Mouse (Mus musculus): ENCODE data around the gene Aoc3. TPM values are rescaled to one million over a fixed set of nuclear protein-coding genes. Genes with fewer than 3 reads are reported as not detected.

The Aoc3 gene
- total and polyA plus RNA-seq, 3 experiments: 0.62 to 2.2 TPM; not detected in 1

GRCm38 (mm10) chr11:101287306-101287705 is 43.1 kb upstream of the Aoc3 start:
- DNase-seq (ENCODE audit: low read depth, low spot score): no peak
- no peak overlapping the region for H3K27ac ChIP-seq (ENCODE audit: control insufficient read depth, low read depth, low read length)
- H3K79me2 ChIP-seq (ENCODE audit: control insufficient read depth, insufficient read depth, low read length, poor library complexity): no peaks in the 10 kb centered on the region
- no peak overlapping the region for H3K9ac ChIP-seq (ENCODE audit: control insufficient read depth, low read depth, low read length, poor library complexity, severe bottlenecking)
- H3K4me3 ChIP-seq (ENCODE audit: control insufficient read depth in 1 of 2, insufficient read depth in 1 of 2, low read depth in 2 of 2, low read length in 2 of 2): no peak overlapping the region
- no peaks in the 10 kb centered on the region for H3K4me1 ChIP-seq (ENCODE audit: control insufficient read depth in 1 of 2, insufficient read depth in 2 of 2, low read length in 2 of 2)
- no peaks in the 10 kb centered on the region for H3K27me3 ChIP-seq (ENCODE audit: control insufficient read depth in 1 of 2, insufficient read depth in 2 of 2, low read length in 2 of 2)
- TF ChIP-seq EP300 (IDR thresholded peaks at IDR 0.05; ENCODE audit: low read depth in 1 of 2, low read length in 2 of 2) (no peak), E2F4 (IDR thresholded peaks at IDR 0.05; ENCODE audit: borderline replicate concordance, low read depth, low read length) (no peak), MAZ (IDR thresholded peaks at IDR 0.05; ENCODE audit: low read depth, low read length) (no peak), TAL1 (IDR thresholded peaks at IDR 0.05; ENCODE audit: low read length) (no peak), ZMIZ1 (IDR thresholded peaks at IDR 0.05; ENCODE audit: low read depth, low read length) (no peak), HCFC1 (IDR thresholded peaks at IDR 0.05; ENCODE audit: low read depth, low read length) (no peak), RAD21 (IDR thresholded peaks at IDR 0.05; ENCODE audit: low read depth, low read length) (no peak), MAX (IDR thresholded peaks at IDR 0.05; ENCODE audit: low read length) (no peak)
- H3K36me3 ChIP-seq (ENCODE audit: control insufficient read depth in 1 of 2, insufficient read depth in 2 of 2, low read length in 2 of 2): peaks cover 0 to 23% of the 10 kb centered on the region in 2 experiments; a peak in 2 of 4 replicates
- no peaks in the 10 kb centered on the region for H3K9me3 ChIP-seq (replicated peaks; ENCODE audit: insufficient read depth, low read length)

GRCm38 (mm10) chr11:101291231-101291630 is 39.2 kb upstream of the Aoc3 start:
- no peak for DNase-seq (ENCODE audit: low read depth, low spot score)

More at GRCm38 (mm10) chr11:101291231-101291630, 39.2 kb upstream of the Aoc3 start:
- Histone ChIP-seq H3K27ac (ENCODE audit: control insufficient read depth, low read depth, low read length) (no peak overlapping the region), H3K79me2 (ENCODE audit: control insufficient read depth, insufficient read depth, low read length, poor library complexity) (no peaks in the 10 kb centered on the region), H3K4me1 (ENCODE audit: control insufficient read depth in 1 of 2, insufficient read depth in 2 of 2, low read length in 2 of 2) (no peaks in the 10 kb centered on the region), H3K4me3 (ENCODE audit: control insufficient read depth in 1 of 2, insufficient read depth in 1 of 2, low read depth in 2 of 2, low read length in 2 of 2) (no peak overlapping the region), H3K9me3 (replicated peaks; ENCODE audit: insufficient read depth, low read length) (no peaks in the 10 kb centered on the region), H3K9ac (ENCODE audit: control insufficient read depth, low read depth, low read length, poor library complexity, severe bottlenecking) (no peak overlapping the region), H3K27me3 (ENCODE audit: control insufficient read depth in 1 of 2, insufficient read depth in 2 of 2, low read length in 2 of 2) (no peaks in the 10 kb centered on the region), H3K36me3 (ENCODE audit: control insufficient read depth in 1 of 2, insufficient read depth in 2 of 2, low read length in 2 of 2) (peaks cover 0 to 23% of the 10 kb centered on the region in 2 experiments; a peak in 2 of 4 replicates)
- TF ChIP-seq CTCF (IDR thresholded peaks at IDR 0.05 in 2 of 3, conservative IDR thresholded peaks at IDR 0.05 in 1 of 3; ENCODE audit: control insufficient read depth in 1 of 3, insufficient read depth in 1 of 3, low read depth in 2 of 3, low read length in 3 of 3, poor library complexity in 1 of 3, severe bottlenecking in 1 of 3) (no peak), POLR2AphosphoS5 (IDR thresholded peaks at IDR 0.05; ENCODE audit: borderline replicate concordance, low read depth, low read length) (no peak), GABPA (IDR thresholded peaks at IDR 0.05; ENCODE audit: low read depth, low read length) (no peak), UBTF (IDR thresholded peaks at IDR 0.05; ENCODE audit: borderline replicate concordance, insufficient read depth, low read depth, low read length) (no peak), JUND (IDR thresholded peaks at IDR 0.05; ENCODE audit: low read depth, low read length) (no peak), NELFE (IDR thresholded peaks at IDR 0.05; ENCODE audit: low read depth, low read length) (no peak), RCOR1 (IDR thresholded peaks at IDR 0.05; ENCODE audit: low read depth, low read length) (no peak), POLR2A (IDR thresholded peaks at IDR 0.05; ENCODE audit: control insufficient read depth in 1 of 2, insufficient read depth in 1 of 2, low read depth in 1 of 2, low read length in 2 of 2, poor library complexity in 1 of 2) (no peak), MYC (IDR thresholded peaks at IDR 0.05; ENCODE audit: low read depth, low read length) (no peak), TAL1 (IDR thresholded peaks at IDR 0.05; ENCODE audit: low read length) (no peak), ELF1 (IDR thresholded peaks at IDR 0.05; ENCODE audit: low read depth, low read length) (no peak), ZKSCAN1 (IDR thresholded peaks at IDR 0.05; ENCODE audit: low read depth, low read length) (no peak), RAD21 (IDR thresholded peaks at IDR 0.05; ENCODE audit: low read depth, low read length) (no peak), CHD1 (IDR thresholded peaks at IDR 0.05; ENCODE audit: low read depth, low read length) (no peak), POLR2AphosphoS2 (IDR thresholded peaks at IDR 0.05; ENCODE audit: low read length) (no peak), ZC3H11A (IDR thresholded peaks at IDR 0.05; ENCODE audit: low read depth, low read length) (no peak), MXI1 (IDR thresholded peaks at IDR 0.05; ENCODE audit: low read depth, low read length) (no peak), USF2 (IDR thresholded peaks at IDR 0.05; ENCODE audit: borderline replicate concordance in 1 of 2, insufficient read depth in 1 of 2, low read depth in 1 of 2, low read length in 2 of 2) (no peak), NRF1 (IDR thresholded peaks at IDR 0.05; ENCODE audit: insufficient read depth, low read depth, low read length, poor library complexity, severe bottlenecking) (no peak), E2F4 (IDR thresholded peaks at IDR 0.05; ENCODE audit: borderline replicate concordance, low read depth, low read length) (no peak)

Measured in MEL (cell line).